Mouse (Mus musculus) cerebellum, adult 9-10 months (tissue): ENCODE measurements around the gene Atxn7l3.
A peak's percentile ranks its signal among the peaks of the same experiment; 100 is the strongest.

Source experiments
- DNase-seq: peaks from one replicate; pipeline ENCODE4 v3.0.0; 2022

Gene Atxn7l3

GRCm38 (mm10) chr11:102258521-102258920, 37.9 kb downstream of the Atxn7l3 start:
- no peak for DNase-seq

- no peak for DNase-seq
These were observed 38.3 kb downstream of the Atxn7l3 start for GRCm38 (mm10) chr11:102258095-102258494.

- DNase-seq: no peak
These were observed 38.9 kb downstream of the Atxn7l3 start for GRCm38 (mm10) chr11:102257514-102257913.

GRCm38 (mm10) chr11:102249351-102250090, 46.9 kb downstream of the Atxn7l3 start:
- DNase-seq: no peak

GRCm38 (mm10) chr11:102248630-102249230, 47.7 kb downstream of the Atxn7l3 start, which contains the start of gene BC030867:
Gene BC030867, plus strand, starts transcription at chr11:102248882.
- DNase-seq: peak; percentile 93

- DNase-seq: no peak
These were observed 49.6 kb downstream of the Atxn7l3 start for GRCm38 (mm10) chr11:102246871-102247270.

- no peak for DNase-seq
These were observed 50.2 kb downstream of the Atxn7l3 start for GRCm38 (mm10) chr11:102246273-102246635.

- DNase-seq: no peak
These were observed 50.7 kb downstream of the Atxn7l3 start for GRCm38 (mm10) chr11:102245581-102246272.

- peak; percentile 68 for DNase-seq
These were observed 51.4 kb downstream of the Atxn7l3 start for GRCm38 (mm10) chr11:102244926-102245449.

GRCm38 (mm10) chr11:102241874-102242273, 54.6 kb downstream of the Atxn7l3 start:
- no peak for DNase-seq

- no peak for DNase-seq
These were observed 55.2 kb downstream of the Atxn7l3 start for GRCm38 (mm10) chr11:102241246-102241645.

GRCm38 (mm10) chr11:102240636-102241035, 55.8 kb downstream of the Atxn7l3 start:
- no peak for DNase-seq
